Mouse (Mus musculus) midbrain, embryonic 12.5 days (tissue): ENCODE data around the gene Fgf11. TPM values are rescaled to one million over a fixed set of nuclear protein-coding genes. Genes with fewer than 3 reads are reported as not detected.

Experiments used
- ATAC-seq: fragments of 200-750 bp; cut with Nextera tagmentation; 2 replicates; pipeline ENCODE4 v1.8.0; 2017; ENCODE audit warnings: low read depth, moderate TSS enrichment, moderate library complexity; ENCODE audit not compliant: low FRiP score
- H3K27ac ChIP-seq: fragments of 300-500 bp; sonication (generic); replicated peaks from 2 replicates; pipeline ENCODE4 v1.5.1; 2016; ENCODE audit warnings: mild to moderate bottlenecking
- H3K27me3 ChIP-seq: fragments of 300-500 bp; sonication (generic); 2 replicates; pipeline ENCODE4 v1.6.1; 2016; ENCODE audit warnings: mild to moderate bottlenecking
- H3K36me3 ChIP-seq: fragments of 300-500 bp; sonication (generic); 2 replicates; pipeline ENCODE4 v1.6.1; 2016
- H3K4me1 ChIP-seq: fragments of 300-500 bp; sonication (generic); 2 replicates; pipeline ENCODE4 v1.6.1; 2016
- H3K4me2 ChIP-seq: fragments of 300-500 bp; sonication (generic); replicated peaks from 2 replicates; pipeline ENCODE4 v1.6.1; 2016; ENCODE audit warnings: mild to moderate bottlenecking, moderate library complexity
- H3K4me3 ChIP-seq: fragments of 300-500 bp; sonication (generic); 2 replicates; pipeline ENCODE4 v1.5.1; 2016; ENCODE audit warnings: mild to moderate bottlenecking
- H3K9ac ChIP-seq: fragments of 300-500 bp; sonication (generic); replicated peaks from 2 replicates; pipeline ENCODE4 v1.6.1; 2016; ENCODE audit warnings: mild to moderate bottlenecking, moderate library complexity
- H3K9me3 ChIP-seq: fragments of 300-500 bp; sonication (generic); 2 replicates; pipeline ENCODE4 v1.6.1; 2016; ENCODE audit warnings: mild to moderate bottlenecking
- WGBS: fragments of 180-500 bp; shearing (Covaris S2); methylation state at CpG from one replicate; pipeline ENCODE4 v1.1.7; 2016; 5-methylcytosine and 5-hydroxymethylcytosine counted together
- polyA plus RNA-seq: library from polyadenylated mRNA; unstranded; fragments of >200 nt; fragmentation: Nextera tagmentation; extraction: Ambion mirVana; gene quantifications from 2 replicates; pipeline ENCODE4 v1.2.1, GENCODE M21; 2016

Fgf11 gene
- 2.7 and 2.9 TPM in 2 replicates for polyA plus RNA-seq

DNA sequence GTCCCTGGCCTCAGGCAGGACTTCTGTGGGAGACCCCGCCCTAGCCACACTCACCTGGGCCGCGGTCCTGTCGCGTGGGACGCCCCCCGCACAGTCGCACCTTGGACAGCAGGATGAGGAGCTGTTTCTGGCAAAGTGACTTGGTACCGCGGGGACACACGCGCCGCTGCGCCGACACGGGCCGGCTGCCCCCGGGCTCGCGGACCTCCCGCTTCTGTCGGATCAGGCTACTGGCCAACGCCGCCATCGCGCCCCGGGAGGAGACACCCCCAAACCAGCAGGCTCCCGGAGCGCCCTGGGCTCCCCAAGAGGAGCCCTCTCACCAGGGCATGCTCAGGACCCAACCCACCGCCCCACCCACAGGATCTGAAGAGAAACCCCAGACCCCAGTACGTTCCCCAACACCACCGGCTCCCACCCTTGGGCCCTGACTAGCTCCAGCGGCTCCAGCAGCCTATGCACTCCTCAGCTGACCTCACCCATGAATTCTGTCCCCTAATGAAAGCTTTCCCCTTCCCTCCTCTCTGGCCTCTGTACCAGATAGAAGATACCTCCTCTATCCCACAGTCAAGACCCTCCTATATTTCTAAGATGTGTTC, at the start of gene Fgf11:
Fgf11 (minus strand) TSS at position 479 of the 599 bp plus-strand sequence.
- ATAC-seq: no peak
- Histone ChIP-seq H3K27me3 (peaks cover 74% of the 10 kb centered on the region), H3K4me2 (peak within 1 kb of the TSS; percentile 96), H3K36me3 (no peaks in the 10 kb centered on the region), H3K9ac (peak within 1 kb of the TSS; percentile 71), H3K4me3 (peak within 1 kb of the TSS; percentile 58), H3K4me1 (peaks cover 64% of the 10 kb centered on the region), H3K27ac (peak within 1 kb of the TSS; percentile 87), H3K9me3 (no peaks in the 10 kb centered on the region)
- under 1% methylated on average over 26 of the region's 33 CpGs for WGBS

GRCm38 (mm10) chr11:69850754-69851153, 49.1 kb upstream of the Fgf11 start:
- 81% methylated on average over 8 of the region's 8 CpGs for WGBS
- no peak overlapping the region for H3K27ac ChIP-seq
- 0 out of 2 replicates have a peak, but pooled peaks cover 3% of the 10 kb centered on the region for H3K27me3 ChIP-seq
- no peak overlapping the region for H3K9ac ChIP-seq
- peaks cover 46% of the 10 kb centered on the region for H3K36me3 ChIP-seq
- H3K9me3 ChIP-seq: no peaks in the 10 kb centered on the region
- no peak overlapping the region for H3K4me3 ChIP-seq
- ATAC-seq: no peak
- H3K4me2 ChIP-seq: no peak overlapping the region
- H3K4me1 ChIP-seq: peaks cover 25% of the 10 kb centered on the region

DNA sequence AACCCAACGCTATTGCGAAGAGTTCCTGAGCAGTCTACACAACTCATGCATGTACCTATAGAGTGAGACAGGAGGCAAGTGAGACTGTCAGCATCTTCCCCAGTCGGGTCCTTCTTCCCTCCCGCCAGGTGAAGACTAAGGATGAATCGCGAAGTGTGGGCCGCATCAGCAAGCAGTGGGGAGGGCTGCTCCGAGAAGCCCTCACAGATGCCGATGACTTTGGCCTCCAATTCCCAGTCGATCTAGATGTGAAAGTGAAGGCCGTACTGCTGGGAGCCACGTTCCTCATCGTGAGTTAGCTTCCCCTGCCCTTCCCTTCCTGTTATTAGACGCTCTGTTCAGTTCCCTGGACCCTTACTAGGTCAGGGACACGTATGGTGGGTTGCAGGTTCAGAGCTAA, 48.2 kb upstream of the Fgf11 start:
- Histone ChIP-seq H3K27ac (no peak overlapping the region), H3K4me3 (no peak overlapping the region), H3K9ac (no peak overlapping the region), H3K4me2 (no peak overlapping the region), H3K9me3 (no peaks in the 10 kb centered on the region), H3K4me1 (peaks cover 32% of the 10 kb centered on the region), H3K36me3 (peaks cover 46% of the 10 kb centered on the region), H3K27me3 (no peaks in the 10 kb centered on the region)
- ATAC-seq: no peak
- WGBS: 96% methylated on average over 15 of the region's 15 CpGs

DNA sequence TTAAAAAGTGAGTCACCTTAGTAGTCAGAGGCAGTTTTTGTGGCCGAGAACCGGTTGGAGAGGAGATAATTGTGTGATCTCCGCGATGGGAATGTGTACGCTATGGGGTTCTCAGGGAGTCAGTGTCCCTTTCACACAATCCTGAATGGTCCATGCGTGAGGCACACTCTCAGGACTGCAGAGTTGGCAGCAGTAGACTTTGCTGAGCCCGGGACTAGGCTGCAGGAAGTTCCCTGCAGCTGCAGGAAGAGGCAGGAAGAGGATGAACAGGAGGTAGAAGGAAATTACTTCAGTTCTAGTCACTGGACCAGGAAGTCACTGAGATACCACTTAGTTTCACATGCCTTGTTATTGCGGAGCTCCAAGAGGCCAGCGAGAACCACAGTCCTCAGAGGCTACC, 47.5 kb upstream of the Fgf11 start:
- Histone ChIP-seq H3K27me3 (no peaks in the 10 kb centered on the region), H3K36me3 (peaks cover 46% of the 10 kb centered on the region), H3K9ac (no peak overlapping the region), H3K27ac (no peak overlapping the region), H3K4me3 (no peak overlapping the region), H3K4me2 (no peak overlapping the region), H3K9me3 (no peaks in the 10 kb centered on the region), H3K4me1 (peaks cover 32% of the 10 kb centered on the region)
- no peak for ATAC-seq
- 93% methylated on average over 9 of the region's 9 CpGs for WGBS

- H3K4me3 ChIP-seq: peak overlapping the region; percentile 75; the same call in 1 of the 2 replicates
- H3K36me3 ChIP-seq: peaks cover 46% of the 10 kb centered on the region
- 0 out of 2 replicates have a peak overlapping the region, but pooled peaks have one; percentile 1 for H3K27ac ChIP-seq
- H3K9ac ChIP-seq: 0 out of 2 replicates have a peak overlapping the region, but pooled peaks have one; percentile 84
- no peaks in the 10 kb centered on the region for H3K27me3 ChIP-seq
- H3K4me1 ChIP-seq: peaks cover 32% of the 10 kb centered on the region
- ATAC-seq: no peak
- WGBS: 95% methylated on average over 6 of the region's 6 CpGs
- H3K9me3 ChIP-seq: no peaks in the 10 kb centered on the region
- H3K4me2 ChIP-seq: peak overlapping the region; percentile 70
Measured at GRCm38 (mm10) chr11:69848021-69848420, 46.4 kb upstream of the Fgf11 start.

DNA sequence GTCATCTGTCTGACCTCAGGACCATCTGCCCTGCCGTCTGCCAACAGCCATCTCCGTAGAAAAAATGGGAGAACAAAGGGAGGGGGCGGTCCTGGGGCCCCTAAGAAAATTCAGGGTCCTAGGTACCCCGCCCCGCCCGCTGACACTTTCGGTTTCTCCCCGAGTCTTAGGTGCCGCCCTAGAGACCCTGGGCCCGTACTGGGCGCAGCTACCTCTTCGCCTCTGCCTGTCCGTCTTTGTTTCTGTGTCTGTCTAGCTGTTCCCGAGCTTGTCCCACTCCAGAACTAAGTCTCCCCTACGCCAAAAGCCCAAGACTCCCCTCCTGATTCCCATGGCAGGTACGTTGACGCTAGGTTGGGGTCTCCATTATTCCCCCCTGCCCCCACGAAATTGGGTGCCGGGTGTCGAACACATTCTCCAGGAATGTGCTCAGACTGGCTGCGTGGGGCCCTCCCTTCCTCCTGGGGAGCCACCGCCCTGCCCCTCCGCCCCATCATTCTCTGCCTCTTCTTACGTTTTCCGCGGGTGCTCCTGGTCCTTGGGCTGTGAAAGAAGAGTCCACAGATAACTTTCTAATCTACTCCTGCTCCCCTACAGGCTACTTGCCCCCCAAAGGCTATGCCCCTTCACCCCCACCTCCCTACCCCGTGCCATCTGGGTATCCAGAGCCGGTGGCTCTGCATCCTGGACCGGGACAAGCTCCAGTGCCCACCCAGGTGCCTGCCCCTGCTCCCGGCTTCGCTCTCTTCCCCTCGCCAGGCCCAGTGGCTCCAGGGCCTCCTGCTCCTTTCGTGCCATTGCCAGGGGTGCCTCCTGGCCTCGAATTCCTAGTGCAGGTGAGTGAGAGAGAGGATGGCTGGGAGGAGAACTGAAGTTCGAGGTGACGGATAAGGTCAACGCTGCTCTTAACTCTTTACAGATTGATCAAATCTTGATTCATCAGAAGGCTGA, 45.4 kb upstream of the Fgf11 start:
- H3K4me2 ChIP-seq: peak overlapping the region; percentile 70
- H3K27me3 ChIP-seq: no peaks in the 10 kb centered on the region
- peak overlapping the region; percentile 84 for H3K9ac ChIP-seq
- H3K4me3 ChIP-seq: peak overlapping the region; percentile 75
- peaks cover 32% of the 10 kb centered on the region for H3K4me1 ChIP-seq
- 13% methylated on average over 36 of the region's 37 CpGs for WGBS
- H3K36me3 ChIP-seq: peaks cover 43% of the 10 kb centered on the region
- peak overlapping the region; percentile 95 for H3K27ac ChIP-seq
- no peaks in the 10 kb centered on the region for H3K9me3 ChIP-seq
- ATAC-seq: peak; percentile 35

GRCm38 (mm10) chr11:69846198-69846680, 44.6 kb upstream of the Fgf11 start, which contains the start of gene Plscr3:
Gene Plscr3 (plus strand): TSS chr11:69846376.
- Histone ChIP-seq H3K4me1 (peaks cover 32% of the 10 kb centered on the region), H3K9me3 (no peaks in the 10 kb centered on the region), H3K9ac (peak within 1 kb of the TSS; percentile 84), H3K4me2 (peak within 1 kb of the TSS; percentile 70), H3K4me3 (peak within 1 kb of the TSS; percentile 75), H3K27ac (peak within 1 kb of the TSS; percentile 95), H3K27me3 (no peaks in the 10 kb centered on the region), H3K36me3 (peaks cover 35% of the 10 kb centered on the region)
- peak; percentile 94 for ATAC-seq
- 1% methylated on average over 33 of the region's 38 CpGs for WGBS

DNA sequence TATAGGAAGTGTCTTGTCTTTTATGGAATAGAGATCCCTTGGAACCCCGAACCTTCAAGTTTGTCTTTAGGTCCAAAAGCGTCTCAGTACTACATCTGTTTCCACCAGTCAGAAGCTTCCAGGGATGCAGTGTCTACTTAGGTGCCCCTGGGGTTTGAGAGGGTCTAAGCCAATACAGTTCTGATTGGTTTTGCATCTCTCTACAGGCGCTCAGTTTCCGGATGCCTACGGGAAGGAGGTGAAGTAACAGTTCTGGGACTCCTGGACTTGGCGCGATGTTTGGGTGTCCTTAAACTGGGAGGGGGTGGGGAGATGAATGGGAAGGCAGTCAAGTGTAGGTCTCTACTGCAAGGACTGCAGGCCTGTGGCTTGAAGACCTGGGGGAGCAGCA, 37.1 kb upstream of the Fgf11 start:
- Histone ChIP-seq H3K9ac (peak overlapping the region; percentile 60), H3K9me3 (no peaks in the 10 kb centered on the region), H3K4me3 (peak overlapping the region; percentile 82), H3K36me3 (peaks cover 3% of the 10 kb centered on the region), H3K4me2 (peak overlapping the region; percentile 96), H3K27ac (peak overlapping the region; percentile 93), H3K4me1 (peaks cover 40% of the 10 kb centered on the region), H3K27me3 (peaks cover 3% of the 10 kb centered on the region)
- peak; percentile 3; the same call in 1 of the 2 replicates for ATAC-seq
- WGBS: 0% methylated on average over 7 of the region's 7 CpGs

DNA sequence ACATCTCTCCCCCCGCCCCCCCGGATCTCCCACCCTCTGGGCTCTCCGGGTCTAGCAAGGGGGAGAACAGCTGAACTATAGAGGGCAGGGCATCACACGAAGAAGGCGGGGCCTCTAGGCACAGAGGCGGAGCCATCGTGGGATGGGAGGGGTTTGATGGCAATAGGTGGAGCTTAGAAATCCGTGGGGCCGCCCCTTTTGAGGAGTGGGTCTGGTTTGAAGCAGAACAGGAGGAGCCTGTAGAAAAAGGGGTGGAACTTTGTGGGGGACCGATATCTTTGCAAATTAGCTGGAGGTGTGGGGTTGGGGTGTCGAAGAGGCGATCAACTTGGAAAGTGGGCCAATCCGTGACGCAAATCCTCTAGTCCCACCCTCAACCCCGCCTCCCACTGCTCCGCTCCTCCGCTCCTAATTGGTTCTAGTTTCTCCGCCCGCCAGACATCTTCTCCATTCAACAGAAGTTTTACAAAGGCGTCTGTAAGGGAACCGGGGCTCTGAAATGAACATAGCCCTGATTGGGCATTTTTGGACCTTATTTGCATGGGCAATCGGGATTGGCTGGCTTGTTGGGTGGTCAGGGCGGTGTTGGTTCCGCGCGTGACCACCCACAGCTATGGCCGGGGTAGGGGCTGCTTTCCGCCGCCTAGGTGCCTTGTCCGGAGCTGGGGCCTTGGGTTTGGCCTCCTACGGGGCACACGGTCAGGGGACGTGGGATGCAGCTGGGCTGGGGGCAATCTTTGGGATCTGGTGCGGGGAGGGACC, 36.5 kb upstream of the Fgf11 start, which contains the start of gene Tmem256:
Tmem256 (plus strand) TSS at position 563 of the 762 bp plus-strand sequence.
- under 1% methylated on average over 34 of the region's 34 CpGs for WGBS

DNA sequence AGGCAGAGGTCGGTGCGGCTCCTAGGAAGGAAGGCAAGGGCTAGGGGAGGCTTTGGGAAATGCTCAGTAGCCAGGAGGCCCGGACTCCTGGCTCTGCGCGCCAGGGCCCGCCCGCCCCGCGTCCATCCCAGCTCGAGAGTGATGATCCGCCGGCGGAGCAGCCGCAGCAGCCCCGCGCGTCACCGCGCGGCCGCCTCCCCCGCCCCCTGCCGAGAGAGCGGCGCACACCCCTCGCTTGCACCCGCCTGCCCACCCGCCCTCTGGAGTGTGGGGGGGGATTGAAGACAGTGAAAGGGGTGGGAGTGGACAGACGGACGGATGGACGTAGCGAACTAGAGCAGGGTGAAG, 35.9 kb upstream of the Fgf11 start, which contains the start of gene Nlgn2:
Nlgn2 (minus strand) TSS at position 181 of the 348 bp plus-strand sequence.
- H3K4me1 ChIP-seq: peaks cover 42% of the 10 kb centered on the region

More for the DNA sequence above, 36.5 kb upstream of the Fgf11 start, which contains the start of gene Tmem256:
- H3K9ac ChIP-seq: peak within 1 kb of the TSS; percentile 86
- H3K27me3 ChIP-seq: peaks cover 9% of the 10 kb centered on the region
- H3K4me3 ChIP-seq: peak within 1 kb of the TSS; percentile 82
- H3K36me3 ChIP-seq: peaks cover 9% of the 10 kb centered on the region
- peak within 1 kb of the TSS; percentile 93 for H3K27ac ChIP-seq
- H3K4me2 ChIP-seq: peak within 1 kb of the TSS; percentile 96
- ATAC-seq: peak; percentile 86
- H3K4me1 ChIP-seq: peaks cover 42% of the 10 kb centered on the region
- H3K9me3 ChIP-seq: no peaks in the 10 kb centered on the region

More for the DNA sequence above, 35.9 kb upstream of the Fgf11 start, which contains the start of gene Nlgn2:
- WGBS: under 1% methylated on average over 32 of the region's 32 CpGs
- H3K9ac ChIP-seq: peak within 1 kb of the TSS; percentile 86
- peak within 1 kb of the TSS; percentile 96 for H3K4me2 ChIP-seq
- H3K4me3 ChIP-seq: peak within 1 kb of the TSS; percentile 82
- H3K9me3 ChIP-seq: no peaks in the 10 kb centered on the region
- peaks cover 9% of the 10 kb centered on the region for H3K27me3 ChIP-seq
- H3K36me3 ChIP-seq: peaks cover 15% of the 10 kb centered on the region
- peak; percentile 55 for ATAC-seq
- H3K27ac ChIP-seq: peak within 1 kb of the TSS; percentile 93
